Mouse (Mus musculus): ENCODE data around the gene Nanog. TPM values are rescaled to one million over a fixed set of nuclear protein-coding genes. Genes with fewer than 3 reads are reported as not detected.
"Not testable (repeated sequence)": the region's sequence is repeated elsewhere in the genome, so short reads cannot be mapped to it uniquely, and the experiment has no call there.

Gene Nanog
- polyA plus RNA-seq, 1 experiment from 2014 or later: 0.13 TPM

- H3K4me3 ChIP-seq: no peak overlapping the region
- no peaks in the 10 kb centered on the region for H3K36me3 ChIP-seq (replicated peaks)
- WGBS: 69% methylated on average over 12 of the region's 12 CpGs
- no peaks in the 10 kb centered on the region for H3K9me3 ChIP-seq
- no peak for ATAC-seq (replicated peaks)
- H3K27me3 ChIP-seq (replicated peaks): 0 out of 2 replicates have a peak, but pooled peaks cover 2% of the 10 kb centered on the region
- H3K9ac ChIP-seq: no peak overlapping the region
- H3K4me2 ChIP-seq: no peak overlapping the region
- H3K4me1 ChIP-seq: peaks cover 6% of the 10 kb centered on the region; the same call in 1 of the 2 replicates
- H3K27ac ChIP-seq: no peak overlapping the region
These were observed 900 bp upstream of the Nanog start for GRCm38 (mm10) chr6:122706337-122706840.

GRCm38 (mm10) chr6:122708826-122709225 is 1.5 kb downstream of the Nanog start:
- Histone ChIP-seq H3K4me1 (no peaks in the 10 kb centered on the region), H3K36me3 (replicated peaks) (no peaks in the 10 kb centered on the region), H3K9me3 (no peaks in the 10 kb centered on the region), H3K9ac (no peak overlapping the region), H3K27ac (no peak overlapping the region), H3K27me3 (replicated peaks) (0 out of 2 replicates have a peak, but pooled peaks cover 2% of the 10 kb centered on the region), H3K4me2 (no peak overlapping the region), H3K4me3 (no peak overlapping the region)
- 80% methylated on average over 4 of the region's 4 CpGs for WGBS
- ATAC-seq (replicated peaks): no peak

- H3K9me3 ChIP-seq: no peaks in the 10 kb centered on the region
- ATAC-seq (replicated peaks): no peak
- no peaks in the 10 kb centered on the region for H3K36me3 ChIP-seq (replicated peaks)
- H3K4me1 ChIP-seq: peaks cover 3% of the 10 kb centered on the region; the same call in 1 of the 2 replicates
- 90% methylated on average over 2 of the region's 2 CpGs for WGBS
- H3K27ac ChIP-seq: no peak overlapping the region
- H3K9ac ChIP-seq: no peak overlapping the region
- no peak overlapping the region for H3K4me2 ChIP-seq
- 0 out of 2 replicates have a peak, but pooled peaks cover 2% of the 10 kb centered on the region for H3K27me3 ChIP-seq (replicated peaks)
- H3K4me3 ChIP-seq: no peak overlapping the region
These were observed 4.2 kb downstream of the Nanog start for GRCm38 (mm10) chr6:122711455-122711854.

GRCm38 (mm10) chr6:122713116-122713515 is 5.8 kb downstream of the Nanog start:
- not testable (repeated sequence) for ATAC-seq (replicated peaks); H3K4me1 ChIP-seq; H3K4me3 ChIP-seq; H3K9ac ChIP-seq; H3K27ac ChIP-seq; H3K9me3 ChIP-seq; H3K36me3 ChIP-seq (replicated peaks); H3K27me3 ChIP-seq (replicated peaks); H3K4me2 ChIP-seq
- 92% methylated on average over 7 of the region's 7 CpGs for WGBS

- WGBS: 52% methylated on average over 7 of the region's 7 CpGs
- no peak overlapping the region for H3K4me3 ChIP-seq
These were observed 7.5 kb downstream of the Nanog start for GRCm38 (mm10) chr6:122714707-122715365.

GRCm38 (mm10) chr6:122715886-122716285 is 8.6 kb downstream of the Nanog start:
- no peaks in the 10 kb centered on the region for H3K27me3 ChIP-seq (replicated peaks)
- no peak overlapping the region for H3K4me2 ChIP-seq
- H3K36me3 ChIP-seq (replicated peaks): no peaks in the 10 kb centered on the region
- no peaks in the 10 kb centered on the region for H3K9me3 ChIP-seq
- peak; percentile 54 for ATAC-seq (replicated peaks)
- WGBS: 4% methylated on average over 4 of the region's 4 CpGs
- H3K9ac ChIP-seq: no peak overlapping the region
- no peak overlapping the region for H3K27ac ChIP-seq
- peaks cover 3% of the 10 kb centered on the region; the same call in 1 of the 2 replicates for H3K4me1 ChIP-seq
- H3K4me3 ChIP-seq: no peak overlapping the region

More at GRCm38 (mm10) chr6:122714707-122715365, 7.5 kb downstream of the Nanog start:
- H3K27ac ChIP-seq: no peak overlapping the region
- no peaks in the 10 kb centered on the region for H3K36me3 ChIP-seq (replicated peaks)
- ATAC-seq (replicated peaks): no peak
- no peak overlapping the region for H3K9ac ChIP-seq
- H3K27me3 ChIP-seq (replicated peaks): no peaks in the 10 kb centered on the region
- H3K9me3 ChIP-seq: no peaks in the 10 kb centered on the region
- no peak overlapping the region for H3K4me2 ChIP-seq
- peaks cover 3% of the 10 kb centered on the region; the same call in 1 of the 2 replicates for H3K4me1 ChIP-seq

GRCm38 (mm10) chr6:122718224-122718623 is 10.9 kb downstream of the Nanog start:
- H3K4me1 ChIP-seq; H3K36me3 ChIP-seq (replicated peaks); H3K27ac ChIP-seq; H3K4me3 ChIP-seq; ATAC-seq (replicated peaks); H3K4me2 ChIP-seq; H3K9ac ChIP-seq; H3K27me3 ChIP-seq (replicated peaks); H3K9me3 ChIP-seq: not testable (repeated sequence)
- WGBS: 90% methylated on average over 1 of the region's 1 CpGs

GRCm38 (mm10) chr6:122719942-122720341 is 12.7 kb downstream of the Nanog start:
- WGBS: 30% methylated on average over 2 of the region's 2 CpGs
- H3K9ac ChIP-seq: no peak overlapping the region
- peaks cover 3% of the 10 kb centered on the region; the same call in 1 of the 2 replicates for H3K4me1 ChIP-seq
- ATAC-seq (replicated peaks): no peak
- H3K4me2 ChIP-seq: no peak overlapping the region
- no peak overlapping the region for H3K4me3 ChIP-seq
- H3K9me3 ChIP-seq: no peaks in the 10 kb centered on the region
- no peaks in the 10 kb centered on the region for H3K27me3 ChIP-seq (replicated peaks)
- no peaks in the 10 kb centered on the region for H3K36me3 ChIP-seq (replicated peaks)
- no peak overlapping the region for H3K27ac ChIP-seq

GRCm38 (mm10) chr6:122739952-122740351 is 32.7 kb downstream of the Nanog start:
- no peak overlapping the region; the same call in 1 of the 2 replicates for H3K9ac ChIP-seq
- peaks cover 16% of the 10 kb centered on the region for H3K27me3 ChIP-seq (replicated peaks)
- H3K4me1 ChIP-seq: peaks cover 22% of the 10 kb centered on the region
- H3K36me3 ChIP-seq (replicated peaks): peaks cover 8% of the 10 kb centered on the region; the same call in 1 of the 2 replicates
- ATAC-seq (replicated peaks): peak; percentile 16; the same call in 1 of the 2 replicates
- 13% methylated on average over 8 of the region's 8 CpGs for WGBS
- no peaks in the 10 kb centered on the region for H3K9me3 ChIP-seq
- peak overlapping the region; percentile 55; the same call in 1 of the 2 replicates for H3K4me3 ChIP-seq
- H3K27ac ChIP-seq: no peak overlapping the region
- H3K4me2 ChIP-seq: peak overlapping the region; percentile 63

- Histone ChIP-seq H3K9ac (peak overlapping the region; percentile 56), H3K4me1 (peaks cover 22% of the 10 kb centered on the region), H3K36me3 (replicated peaks) (peaks cover 5% of the 10 kb centered on the region; the same call in 1 of the 2 replicates), H3K27me3 (replicated peaks) (peaks cover 21% of the 10 kb centered on the region), H3K4me2 (peak overlapping the region; percentile 63), H3K4me3 (peak overlapping the region; percentile 55), H3K9me3 (no peaks in the 10 kb centered on the region), H3K27ac (0 out of 2 replicates have a peak overlapping the region, but pooled peaks have one; percentile 50)
- 3% methylated on average over 25 of the region's 25 CpGs for WGBS
- peak; percentile 49 for ATAC-seq (replicated peaks)
These were observed 34.4 kb downstream of the Nanog start for GRCm38 (mm10) chr6:122741460-122742227.

- Histone ChIP-seq H3K4me3 (peak overlapping the region; percentile 55), H3K27ac (0 out of 2 replicates have a peak overlapping the region, but pooled peaks have one; percentile 30), H3K27me3 (replicated peaks) (peaks cover 21% of the 10 kb centered on the region), H3K4me1 (peaks cover 22% of the 10 kb centered on the region), H3K36me3 (replicated peaks) (no peaks in the 10 kb centered on the region), H3K4me2 (peak overlapping the region; percentile 63), H3K9me3 (no peaks in the 10 kb centered on the region), H3K9ac (peak overlapping the region; percentile 56)
- ATAC-seq (replicated peaks): peak; percentile 78
- WGBS: under 1% methylated on average over 23 of the region's 23 CpGs
These were observed 35.1 kb downstream of the Nanog start for GRCm38 (mm10) chr6:122742228-122742899.

- WGBS: 20% methylated on average over 11 of the region's 11 CpGs
- Histone ChIP-seq H3K9ac (no peak overlapping the region), H3K27me3 (replicated peaks) (peaks cover 21% of the 10 kb centered on the region), H3K4me2 (no peak overlapping the region), H3K9me3 (no peaks in the 10 kb centered on the region), H3K36me3 (replicated peaks) (no peaks in the 10 kb centered on the region), H3K4me1 (peaks cover 22% of the 10 kb centered on the region), H3K4me3 (no peak overlapping the region), H3K27ac (no peak overlapping the region)
- ATAC-seq (replicated peaks): 0 out of 2 replicates have a peak, but pooled peaks have one; percentile 3
These were observed 36.1 kb downstream of the Nanog start for GRCm38 (mm10) chr6:122743353-122743752.

Data from midbrain, embryonic 15.5 days (tissue).